Mouse (Mus musculus) layer of hippocampus, adult 9-11 months (tissue): ENCODE data around the gene Dlst.

Experiments
- DNase-seq: peaks from one replicate; pipeline ENCODE4 v3.0.0; 2022

The Dlst gene

GRCm38 (mm10) chr12:85153011-85153410 is 42.4 kb downstream of the Dlst start:
- DNase-seq, result no peak

GRCm38 (mm10) chr12:85156324-85156723 is 45.7 kb downstream of the Dlst start:
- DNase-seq, result no peak

- DNase-seq, result no peak
Measured at GRCm38 (mm10) chr12:85157797-85158460, 47.3 kb downstream of the Dlst start.

- no peak for DNase-seq
Measured at GRCm38 (mm10) chr12:85158801-85159200, 48.2 kb downstream of the Dlst start.

- DNase-seq, result no peak
Measured at GRCm38 (mm10) chr12:85159592-85159991, 49.0 kb downstream of the Dlst start.

- no peak for DNase-seq
Measured at GRCm38 (mm10) chr12:85164996-85165395, 54.4 kb downstream of the Dlst start.

- DNase-seq, result no peak
Measured at GRCm38 (mm10) chr12:85166631-85167030, 56.0 kb downstream of the Dlst start.

- DNase-seq, result peak; percentile 84
Measured at GRCm38 (mm10) chr12:85169117-85169858, 58.7 kb downstream of the Dlst start.

GRCm38 (mm10) chr12:85169877-85170276 is 59.2 kb downstream of the Dlst start:
- DNase-seq, result no peak

GRCm38 (mm10) chr12:85170284-85170947 is 59.8 kb downstream of the Dlst start:
- no peak for DNase-seq

- DNase-seq, result no peak
Measured at GRCm38 (mm10) chr12:85170948-85171307, 60.3 kb downstream of the Dlst start.

- no peak for DNase-seq
Measured at GRCm38 (mm10) chr12:85174016-85174415, 63.4 kb downstream of the Dlst start.

- no peak for DNase-seq
Measured at GRCm38 (mm10) chr12:85175087-85175675, 64.5 kb downstream of the Dlst start.

- no peak for DNase-seq
Measured at GRCm38 (mm10) chr12:85175926-85176845, 65.6 kb downstream of the Dlst start.

GRCm38 (mm10) chr12:85176846-85177523 is 66.4 kb downstream of the Dlst start:
- no peak for DNase-seq

- DNase-seq, result no peak
Measured at GRCm38 (mm10) chr12:85177740-85178239, 67.2 kb downstream of the Dlst start, which contains the start of gene Pgf. Pgf (minus strand) TSS chr12:85177790.

GRCm38 (mm10) chr12:85178294-85178693 is 67.7 kb downstream of the Dlst start:
- DNase-seq, result no peak

GRCm38 (mm10) chr12:85181475-85182344 is 71.1 kb downstream of the Dlst start:
- no peak for DNase-seq

GRCm38 (mm10) chr12:85182345-85182643 is 71.7 kb downstream of the Dlst start:
- no peak for DNase-seq

GRCm38 (mm10) chr12:85182898-85183297 is 72.3 kb downstream of the Dlst start:
- DNase-seq, result no peak

- no peak for DNase-seq
Measured at GRCm38 (mm10) chr12:85184118-85184517, 73.5 kb downstream of the Dlst start.
